8 mouse cellular contexts compared by ENCODE assay signal in the genomic region with DNA sequence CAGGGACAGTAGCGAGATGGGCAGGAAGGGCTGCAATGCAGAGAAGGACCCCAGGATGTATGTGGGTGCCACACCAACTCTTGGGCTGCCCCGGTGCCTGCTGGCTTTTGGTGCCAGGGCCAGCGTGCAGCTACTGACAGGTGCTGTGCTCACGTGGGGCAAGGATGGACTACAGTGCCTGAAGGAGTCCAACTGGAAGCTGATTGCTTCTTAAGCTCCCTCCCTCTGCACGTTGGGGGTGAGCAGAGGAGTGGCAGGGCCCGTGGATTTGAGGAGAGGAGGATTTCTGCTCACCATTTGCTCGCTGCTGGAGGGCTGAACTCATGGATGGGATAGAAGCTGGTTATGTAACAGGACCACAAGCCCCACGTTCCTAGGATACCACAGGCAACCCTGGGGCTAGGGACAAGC. TPM values are rescaled to one million over a fixed set of nuclear protein-coding genes. Genes with fewer than 3 reads are reported as not detected.
DNase-seq lines count a peak whose midpoint lies in the region; ATAC-seq lines count a peak whose summit lies in the region.

No protein-coding gene starts in this region.

- H3K9me3 ChIP-seq in midbrain, embryonic 13.5 days = no peaks in the 10 kb centered on the region

- peaks cover under 1% of the 10 kb centered on the region; the same call in 1 of the 2 replicates for H3K36me3 ChIP-seq in midbrain, embryonic 13.5 days

- peak overlapping the region; percentile 52 for H3K4me2 ChIP-seq in midbrain, embryonic 13.5 days (replicated peaks)

- H3K4me3 ChIP-seq in midbrain, embryonic 13.5 days (replicated peaks) = peak overlapping the region; percentile 21

- DNase-seq in left cerebral cortex, adult 11 months (ENCODE audit: low spot score) = peak; percentile 64
- DNase-seq in left cerebral cortex, postnatal 4 days = no peak
- peak; percentile 87 to 88 for DNase-seq in cerebellum, postnatal 25 days
- peak; percentile 78 for DNase-seq in gastrocnemius, postnatal 25 days
- peak; percentile 62 to 89 for DNase-seq in left cerebral cortex, postnatal 14 days (ENCODE audit: low spot score in 2 of 2)
- DNase-seq in urinary bladder, postnatal 25 days (ENCODE audit: low spot score) = no peak
- DNase-seq in urinary bladder, adult 2 months (ENCODE audit: low spot score) = no peak

- H3K4me1 ChIP-seq in midbrain, embryonic 13.5 days (replicated peaks) = peaks cover 30% of the 10 kb centered on the region

- intact Hi-C loops in left cerebral cortex, postnatal 4 days (cut with DNase I) = no loop called here
- intact Hi-C loops in left cerebral cortex, postnatal 14 days (cut with DNase I) = loop anchor here (5.0 kb wide), 1 partner anchor 56 kb away; a partner anchor contains a TSS

- peak overlapping the region; percentile 49 for H3K27ac ChIP-seq in midbrain, embryonic 13.5 days

- no peak; the same call in 1 of the 2 replicates for ATAC-seq in midbrain, embryonic 13.5 days

- 15% methylated on average over 8 of the region's 8 CpGs for WGBS in midbrain, embryonic 13.5 days

- H3K9ac ChIP-seq in midbrain, embryonic 13.5 days (replicated peaks) = peak overlapping the region; percentile 54

- H3K27me3 ChIP-seq in midbrain, embryonic 13.5 days = peaks cover 3% of the 10 kb centered on the region; the same call in 1 of the 2 replicates

RNA-seq across cellular contexts. Expression of a gene that starts 0.7 kb away (rescaled TPM):
- total RNA-seq in left cerebral cortex, postnatal 4 days (2021) = 10 to 100 TPM; 68.1 to 69.6 TPM
- total RNA-seq in gastrocnemius, postnatal 25 days (2021) = 100 to 1,000 TPM; 113 to 168 TPM
- 100 to 1,000 TPM; 188 to 210 TPM for total RNA-seq in left cerebral cortex, postnatal 14 days (2021)
- polyA plus RNA-seq in midbrain, embryonic 13.5 days (2015; fragmentation: Nextera tagmentation; extraction: Ambion mirVana) = 21.5 and 23.3 TPM in 2 replicates
- polyA plus RNA-seq in urinary bladder, adult 2 months (2012; rRNA removed) = 193 and 226 TPM in 2 replicates

RNA-seq across cellular contexts. Expression of a gene that starts 55.6 kb away (rescaled TPM):
- total RNA-seq in left cerebral cortex, postnatal 4 days (2021) = 10 to 100 TPM; 20.3 to 22.6 TPM
- 10 to 100 TPM; 47.4 to 85.8 TPM for total RNA-seq in gastrocnemius, postnatal 25 days (2021)
- 10 to 100 TPM; 25.8 to 31.8 TPM for total RNA-seq in left cerebral cortex, postnatal 14 days (2021)
- 16.2 and 17.7 TPM in 2 replicates for polyA plus RNA-seq in midbrain, embryonic 13.5 days (2015; fragmentation: Nextera tagmentation; extraction: Ambion mirVana)
- polyA plus RNA-seq in urinary bladder, adult 2 months (2012; rRNA removed) = 18.0 and 24.4 TPM in 2 replicates

RNA-seq across cellular contexts. Expression of a gene that starts 57.6 kb away (rescaled TPM):
- total RNA-seq in left cerebral cortex, postnatal 4 days (2021) = 100 to 1,000 TPM; 170 to 180 TPM
- total RNA-seq in gastrocnemius, postnatal 25 days (2021) = 10 to 100 TPM; 18.7 to 23.1 TPM
- total RNA-seq in left cerebral cortex, postnatal 14 days (2021) = 100 to 1,000 TPM; 199 to 206 TPM
- polyA plus RNA-seq in midbrain, embryonic 13.5 days (2015; fragmentation: Nextera tagmentation; extraction: Ambion mirVana) = 140 and 145 TPM in 2 replicates
- polyA plus RNA-seq in urinary bladder, adult 2 months (2012; rRNA removed) = 29.4 and 31.0 TPM in 2 replicates

RNA-seq across cellular contexts. Expression of a gene that starts 58.1 kb away (rescaled TPM):
- 100 to 1,000 TPM; 219 to 235 TPM for total RNA-seq in left cerebral cortex, postnatal 4 days (2021)
- 10 to 100 TPM; 29.1 to 29.5 TPM for total RNA-seq in gastrocnemius, postnatal 25 days (2021)
- total RNA-seq in left cerebral cortex, postnatal 14 days (2021) = 100 to 1,000 TPM; 188 to 197 TPM
- 41.6 and 48.4 TPM in 2 replicates for polyA plus RNA-seq in midbrain, embryonic 13.5 days (2015; fragmentation: Nextera tagmentation; extraction: Ambion mirVana)
- polyA plus RNA-seq in urinary bladder, adult 2 months (2012; rRNA removed) = 30.8 and 41.0 TPM in 2 replicates

Comparison
In these comparisons a context has a peak if more than half of its experiments do, and no peak if none do; other contexts are left out.
1. DNase-seq: peak in left cerebral cortex, adult 11 months (single experiment), cerebellum, postnatal 25 days (2 of 2), gastrocnemius, postnatal 25 days (single experiment) and left cerebral cortex, postnatal 14 days (2 of 2); none in left cerebral cortex, postnatal 4 days (single experiment), urinary bladder, postnatal 25 days (single experiment) and urinary bladder, adult 2 months (single experiment).
2. RNA of a gene that starts 57.6 kb away (total RNA-seq): 199 to 206 TPM in left cerebral cortex, postnatal 14 days and 170 to 180 TPM in left cerebral cortex, postnatal 4 days; 18.7 to 23.1 TPM in gastrocnemius, postnatal 25 days; every median in the first group is over 4 times any median in the second.